Mouse (Mus musculus) thymus, postnatal 25 days (tissue): ENCODE data around the gene Hspb8.
"Not testable (repeated sequence)": the region's sequence is repeated elsewhere in the genome, so short reads cannot be mapped to it uniquely, and the experiment has no call there.

Experiments used
- DNase-seq: peaks from one replicate; pipeline ENCODE4 v3.0.0; 2022

Gene Hspb8

GRCm38 (mm10) chr5:116387302-116387935 is 35.2 kb downstream of the Hspb8 start:
- no peak for DNase-seq

- peak; percentile 58 for DNase-seq
Observed at GRCm38 (mm10) chr5:116386020-116386419, 36.6 kb downstream of the Hspb8 start.

- DNase-seq = not testable (repeated sequence)
Observed at GRCm38 (mm10) chr5:116382646-116383045, 40.0 kb downstream of the Hspb8 start.

GRCm38 (mm10) chr5:116381726-116382125 is 40.9 kb downstream of the Hspb8 start:
- DNase-seq = no peak

GRCm38 (mm10) chr5:116381217-116381616 is 41.4 kb downstream of the Hspb8 start:
- peak; percentile 56 for DNase-seq

- peak; percentile 48 for DNase-seq
Observed at GRCm38 (mm10) chr5:116380384-116380783, 42.3 kb downstream of the Hspb8 start.

- DNase-seq = no peak
Observed at GRCm38 (mm10) chr5:116378872-116379271, 43.8 kb downstream of the Hspb8 start.

- DNase-seq = no peak
Observed at GRCm38 (mm10) chr5:116367923-116368322, 54.7 kb downstream of the Hspb8 start.

- no peak for DNase-seq
Observed at GRCm38 (mm10) chr5:116366889-116367682, 55.6 kb downstream of the Hspb8 start.

- no peak for DNase-seq
Observed at GRCm38 (mm10) chr5:116361342-116361741, 61.3 kb downstream of the Hspb8 start.

- DNase-seq = no peak
Observed at GRCm38 (mm10) chr5:116360751-116361150, 61.9 kb downstream of the Hspb8 start.
